Mouse (Mus musculus) urinary bladder, postnatal 10 days (tissue): ENCODE measurements at regions not wholly inside any gene's neighbourhood (a gene's known extent, or its start where the extent isn't known, plus 50 kb on each side); places are given as distances from the start of the nearest gene placed in this dataset.

ENCODE experiments used
- DNase-seq: peaks from one replicate; pipeline ENCODE4 v3.0.0; 2022; ENCODE audit warnings: low spot score

GRCm38 (mm10) chr8:8831306-8831705 is 141.0 kb upstream of the Arglu1 start:
- no peak for DNase-seq

- no peak for DNase-seq
Measured at GRCm38 (mm10) chr8:8829230-8829629, 138.9 kb upstream of the Arglu1 start.

- DNase-seq, result no peak
Measured at GRCm38 (mm10) chr8:8827555-8827954, 137.2 kb upstream of the Arglu1 start.

GRCm38 (mm10) chr8:8826801-8827200 is 136.5 kb upstream of the Arglu1 start:
- no peak for DNase-seq

- DNase-seq, result no peak
Measured at GRCm38 (mm10) chr8:8824886-8825285, 134.6 kb upstream of the Arglu1 start.

DNA sequence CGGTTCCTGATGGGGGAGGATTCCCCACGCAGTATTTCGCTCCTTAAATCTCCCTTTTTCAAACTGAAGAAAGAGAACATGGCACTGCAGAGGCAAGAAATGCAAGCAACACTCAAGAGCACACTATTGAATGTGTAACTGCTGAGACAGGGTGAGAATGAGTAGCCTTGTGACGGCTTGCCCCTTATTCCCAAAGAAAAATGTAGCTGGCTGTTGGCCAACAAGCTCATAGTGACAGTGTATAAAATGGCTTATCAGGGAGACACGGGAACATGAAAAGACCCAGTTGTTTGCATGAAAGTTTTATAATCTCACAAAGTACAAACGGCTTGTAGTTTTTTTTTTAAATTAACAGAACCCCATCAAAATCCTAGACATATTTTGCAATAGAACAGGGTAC is 130.8 kb upstream of the Arglu1 start:
- DNase-seq, result no peak

GRCm38 (mm10) chr8:8820614-8821013 is 130.3 kb upstream of the Arglu1 start:
- no peak for DNase-seq

DNA sequence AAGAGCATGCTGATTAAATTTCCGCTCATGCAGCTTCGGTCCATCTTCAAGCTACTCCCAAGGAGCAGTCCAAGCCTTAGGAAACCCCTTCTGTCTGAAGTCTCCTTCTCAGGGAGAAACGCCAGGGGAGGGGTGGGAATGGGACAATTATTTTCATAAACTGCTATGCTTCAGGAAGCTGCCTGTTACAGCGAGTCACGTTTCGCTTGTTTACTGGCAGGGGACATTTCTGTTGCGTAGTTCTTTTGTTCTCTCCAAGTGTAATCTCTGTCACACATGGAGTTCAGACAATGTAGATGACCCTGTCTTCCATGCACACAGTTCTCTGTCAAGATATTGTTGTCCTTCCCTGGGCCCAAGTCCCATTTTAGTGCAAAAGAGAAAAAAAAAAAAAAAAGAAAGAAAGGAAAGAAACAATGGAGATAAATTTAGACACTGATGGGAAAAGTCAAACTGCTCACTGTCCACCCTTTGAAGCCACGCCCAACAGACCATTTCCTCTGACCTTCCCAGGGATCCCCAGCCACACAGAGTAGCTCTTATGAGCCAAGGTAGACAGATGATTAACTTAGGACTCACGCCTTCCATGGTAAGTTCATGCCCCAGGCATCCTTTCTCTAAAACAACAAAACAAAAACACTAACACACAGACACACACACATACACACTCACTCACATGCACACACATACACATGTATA is 129.1 kb upstream of the Arglu1 start:
- DNase-seq, result no peak

- DNase-seq, result no peak
Measured at GRCm38 (mm10) chr8:8812807-8813167, 122.5 kb upstream of the Arglu1 start.

DNA sequence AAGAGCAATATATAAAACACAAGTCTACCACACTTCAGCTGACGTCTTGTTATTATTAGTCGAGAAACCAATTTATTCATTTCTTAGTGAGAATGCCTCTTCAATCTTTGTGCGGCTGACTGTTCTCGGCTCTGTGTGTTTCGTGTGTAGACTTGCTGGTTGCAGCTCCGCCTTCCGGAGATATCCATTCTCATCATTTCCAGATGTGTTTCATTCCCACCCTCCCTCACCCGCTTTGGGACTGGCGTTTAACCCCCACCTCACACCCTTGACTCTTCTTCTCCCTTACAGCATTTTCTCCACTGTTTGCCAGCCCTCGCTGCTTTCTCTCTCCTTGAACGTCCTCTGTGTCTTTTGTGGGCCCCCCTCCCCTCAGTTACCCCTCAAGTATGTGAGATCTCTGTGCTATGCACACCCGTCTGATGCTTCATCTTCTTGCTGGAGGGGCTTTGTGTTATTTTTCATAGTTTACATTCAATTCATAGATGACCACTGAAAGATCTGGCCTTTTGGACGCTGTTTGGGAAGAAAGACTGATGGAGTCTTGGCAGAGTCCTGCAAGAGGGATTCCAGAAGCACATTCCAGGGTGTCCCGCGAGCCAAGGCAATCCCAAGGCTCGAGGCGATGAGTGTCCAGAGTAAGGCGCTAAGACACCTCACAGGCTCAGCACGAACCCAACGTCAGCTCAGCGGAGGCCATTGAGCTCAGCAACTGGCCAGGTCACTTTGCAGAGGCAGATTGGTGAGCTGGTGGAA is 121.9 kb upstream of the Arglu1 start:
- no peak for DNase-seq

- DNase-seq, result no peak
Measured at GRCm38 (mm10) chr8:8810928-8811327, 120.6 kb upstream of the Arglu1 start.

GRCm38 (mm10) chr8:8809835-8810439 is 119.6 kb upstream of the Arglu1 start:
- DNase-seq, result no peak

DNA sequence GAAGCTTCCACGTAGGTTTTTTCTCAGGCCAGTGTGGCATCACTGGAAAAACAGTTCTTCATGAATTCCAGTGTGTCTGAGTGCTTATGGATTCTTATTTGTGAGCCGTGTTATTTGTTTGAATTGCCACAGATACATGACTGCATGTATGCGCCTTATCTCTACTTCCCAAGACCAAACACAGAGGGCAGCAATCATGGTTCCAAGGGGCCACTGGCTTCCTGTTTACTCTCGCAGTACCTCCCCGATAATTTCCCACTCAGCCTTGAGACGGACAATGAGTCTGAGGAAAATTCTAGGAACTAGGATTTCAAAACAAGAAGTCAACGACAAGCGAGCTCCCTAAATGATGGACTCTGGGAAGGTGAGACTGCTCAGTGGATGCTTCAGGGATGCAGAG is 119.0 kb upstream of the Arglu1 start:
- DNase-seq, result no peak

- no peak for DNase-seq
Measured at GRCm38 (mm10) chr8:8802761-8803340, 112.5 kb upstream of the Arglu1 start.

- DNase-seq, result no peak
Measured at GRCm38 (mm10) chr8:8802317-8802716, 112.0 kb upstream of the Arglu1 start.

GRCm38 (mm10) chr8:8801578-8801977 is 111.3 kb upstream of the Arglu1 start:
- DNase-seq, result no peak

GRCm38 (mm10) chr8:8797521-8797920 is 107.2 kb upstream of the Arglu1 start:
- DNase-seq, result no peak

DNA sequence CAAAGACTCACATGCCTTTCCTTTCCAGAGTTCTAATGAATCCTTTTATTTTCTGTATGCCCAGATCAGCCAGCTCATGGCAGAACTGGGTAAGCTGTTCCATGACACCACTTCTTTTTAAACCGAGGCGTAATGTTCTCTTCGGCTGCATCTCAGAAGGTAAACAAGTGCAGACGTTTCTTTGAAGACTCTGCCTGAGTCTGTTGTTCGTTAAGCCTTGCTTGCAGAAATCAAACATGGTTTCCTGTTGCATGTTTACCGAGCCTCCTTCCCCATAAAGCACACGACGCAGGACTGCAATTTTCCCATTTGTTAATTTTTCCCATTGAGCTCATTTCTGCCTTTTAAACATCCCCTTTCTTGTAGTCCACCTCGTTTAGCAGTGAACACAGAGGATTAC is 106.6 kb upstream of the Arglu1 start:
- no peak for DNase-seq

DNA sequence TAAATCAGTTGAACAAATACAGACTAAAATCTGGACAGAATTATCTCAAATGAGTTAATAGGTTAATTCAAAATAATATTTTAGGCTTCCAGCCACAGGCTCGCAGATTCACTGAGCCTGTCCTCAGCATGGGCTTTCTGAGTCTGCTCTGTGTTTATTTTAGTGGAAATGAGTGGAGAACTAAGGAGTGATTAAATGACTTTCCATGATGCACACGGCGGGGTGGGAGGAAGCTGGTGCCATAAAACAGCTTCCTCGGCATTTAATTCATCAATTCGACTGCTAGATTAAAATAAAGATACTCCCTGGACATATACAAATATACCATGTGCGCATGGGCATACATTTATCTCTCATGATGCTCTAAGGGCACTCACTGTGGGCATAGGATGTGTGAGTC is 104.4 kb upstream of the Arglu1 start:
- DNase-seq, result no peak

DNA sequence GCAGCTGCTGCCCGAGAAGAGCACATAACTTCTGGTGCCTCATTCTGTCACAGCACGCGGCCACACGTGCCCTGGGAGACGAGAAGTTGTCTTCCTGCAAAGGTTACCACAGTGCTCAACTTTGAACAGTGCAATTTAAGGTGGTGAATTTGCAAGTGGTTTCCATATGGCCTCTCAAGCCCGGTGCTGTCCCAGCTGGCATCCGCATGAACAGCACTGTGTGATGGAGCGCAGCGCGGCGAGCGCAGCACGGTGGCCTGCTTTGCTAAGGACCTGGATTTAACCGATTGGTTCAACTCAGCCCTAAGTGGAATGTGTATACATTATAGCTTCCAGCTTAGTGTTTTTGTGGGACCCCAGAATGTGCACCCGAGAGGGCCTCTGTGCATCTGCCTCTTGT is 89.6 kb upstream of the Arglu1 start:
- DNase-seq, result no peak

DNA sequence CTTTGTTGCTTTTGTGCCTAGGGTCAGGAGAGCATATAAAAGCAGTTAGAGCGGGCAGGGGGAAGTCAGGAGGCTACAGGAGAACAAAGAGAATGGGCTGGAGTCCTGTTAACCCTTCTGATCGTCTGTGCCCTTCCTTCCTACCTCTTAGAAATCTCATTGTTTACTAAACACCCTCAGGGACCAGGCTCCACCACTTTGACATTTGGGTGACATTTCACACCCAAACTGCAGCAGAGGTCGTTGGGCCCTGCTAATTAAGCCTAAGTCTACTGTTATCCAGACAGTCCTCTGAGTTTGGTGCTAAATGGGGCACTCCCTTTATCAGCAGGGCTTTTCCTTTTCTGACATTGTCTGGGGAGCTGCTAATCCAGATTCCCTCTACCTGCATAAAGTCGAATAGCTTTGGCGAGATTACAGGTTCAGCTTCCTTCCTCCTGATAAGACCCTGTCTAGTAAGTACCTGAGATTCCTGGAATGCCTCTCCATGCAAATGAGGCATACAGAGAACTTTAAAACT is 84.2 kb upstream of the Arglu1 start:
- no peak for DNase-seq

GRCm38 (mm10) chr8:8772424-8772823 is 82.1 kb upstream of the Arglu1 start:
- no peak for DNase-seq

DNA sequence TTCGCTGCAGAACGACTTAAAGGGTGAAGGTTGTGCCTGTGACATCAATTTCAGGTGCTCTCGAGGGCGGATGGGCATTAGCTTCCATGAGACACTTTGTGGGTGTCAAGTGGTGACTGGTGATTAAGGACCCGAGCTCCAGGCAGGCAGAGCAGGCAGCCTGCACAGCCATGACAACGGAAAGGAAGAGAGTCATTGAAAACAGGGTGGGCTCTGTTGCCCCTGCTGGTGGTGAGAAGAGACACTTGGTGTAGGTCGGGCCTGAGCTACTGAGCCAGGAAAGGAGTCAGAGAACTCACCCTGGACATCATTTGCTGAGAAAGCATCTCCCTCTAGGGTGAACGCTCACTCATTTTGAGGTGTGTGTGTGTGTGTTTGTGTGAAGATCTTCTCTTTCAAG is 80.1 kb upstream of the Arglu1 start:
- DNase-seq, result no peak
